Mouse (Mus musculus): ENCODE measurements around the gene Vmn1r69. TPM values are rescaled to one million over a fixed set of nuclear protein-coding genes. Genes with fewer than 3 reads are reported as not detected.

Gene Vmn1r69
- not detected in 2 replicates for polyA plus RNA-seq (2012; ENCODE audit: insufficient read depth, insufficient read length, low replicate concordance, missing spikeins)

- Histone ChIP-seq H3K4me3 (ENCODE audit: insufficient read depth, low read depth, low read length) (no peak within 1 kb of the TSS), H3K4me1 (ENCODE audit: control insufficient read depth, insufficient read depth, low read length) (no peaks in the 10 kb centered on the region), H3K27ac (ENCODE audit: insufficient read depth, low read depth, low read length) (no peak within 1 kb of the TSS)
- no peak for TF ChIP-seq CTCF (IDR thresholded peaks at IDR 0.05; ENCODE audit: insufficient read depth, low read depth, low read length)
- TF ChIP-seq POLR2A (IDR thresholded peaks at IDR 0.05; ENCODE audit: insufficient read depth, low read depth, low read length) = no peak
These were observed at the start of gene Vmn1r69 for GRCm38 (mm10) chr7:10613559-10613958. Vmn1r69 (minus strand) TSS chr7:10613659.

- 80% methylated on average over 1 of the region's 1 CpGs for WGBS
- no peak within 1 kb of the TSS for H3K4me3 ChIP-seq (ENCODE audit: insufficient read depth, low read depth, low read length)
- TF ChIP-seq POLR2A (IDR thresholded peaks at IDR 0.05; ENCODE audit: insufficient read depth, low read depth, low read length) (no peak), CTCF (IDR thresholded peaks at IDR 0.05; ENCODE audit: insufficient read depth, low read depth, low read length) (no peak)
These were observed 17.8 kb upstream of the Vmn1r69 start, which contains the start of gene Vmn1r70 for GRCm38 (mm10) chr7:10631232-10631631. Vmn1r70 (plus strand) TSS chr7:10631532.

GRCm38 (mm10) chr7:10558385-10558784 lies 55.1 kb downstream of the Vmn1r69 start, which contains the start of gene Vmn1r68:
Vmn1r68 (minus strand) TSS chr7:10558485.
- WGBS = 66% methylated on average over 2 of the region's 2 CpGs
- no peak within 1 kb of the TSS for H3K27ac ChIP-seq (ENCODE audit: insufficient read depth, low read depth, low read length)
- TF ChIP-seq CTCF (IDR thresholded peaks at IDR 0.05; ENCODE audit: insufficient read depth, low read depth, low read length) = no peak
- no peak for TF ChIP-seq POLR2A (IDR thresholded peaks at IDR 0.05; ENCODE audit: insufficient read depth, low read depth, low read length)
- no peak within 1 kb of the TSS for H3K4me3 ChIP-seq (ENCODE audit: insufficient read depth, low read depth, low read length)
- no peaks in the 10 kb centered on the region for H3K4me1 ChIP-seq (ENCODE audit: control insufficient read depth, insufficient read depth, low read length)

More at GRCm38 (mm10) chr7:10631232-10631631, 17.8 kb upstream of the Vmn1r69 start, which contains the start of gene Vmn1r70:
- H3K4me1 ChIP-seq (ENCODE audit: control insufficient read depth, insufficient read depth, low read length) = no peaks in the 10 kb centered on the region
- H3K27ac ChIP-seq (ENCODE audit: insufficient read depth, low read depth, low read length) = no peak within 1 kb of the TSS

Other genes starting within 250 kb of the Vmn1r69 start
- gene Vmn1r67, start 170.3 kb downstream of the Vmn1r69 start, polyA plus RNA-seq (2012; ENCODE audit: insufficient read depth, insufficient read length, low replicate concordance, missing spikeins) = not detected in 2 replicates
- gene Zik1, start 118.3 kb downstream of the Vmn1r69 start, polyA plus RNA-seq (2012; ENCODE audit: insufficient read depth, insufficient read length, low replicate concordance, missing spikeins) = not detected in 2 replicates
- not detected in 2 replicates for gene Vmn1r68, start 55.2 kb downstream of the Vmn1r69 start, polyA plus RNA-seq (2012; ENCODE audit: insufficient read depth, insufficient read length, low replicate concordance, missing spikeins)
- not detected in 2 replicates for gene Vmn1r70, start 17.9 kb upstream of the Vmn1r69 start, polyA plus RNA-seq (2012; ENCODE audit: insufficient read depth, insufficient read length, low replicate concordance, missing spikeins)
- gene Nlrp4b, start 74.1 kb upstream of the Vmn1r69 start, polyA plus RNA-seq (2012; ENCODE audit: insufficient read depth, insufficient read length, low replicate concordance, missing spikeins) = not detected in 2 replicates
- gene Vmn1r71, start 140.7 kb upstream of the Vmn1r69 start, polyA plus RNA-seq (2012; ENCODE audit: insufficient read depth, insufficient read length, low replicate concordance, missing spikeins) = not detected in 2 replicates